Mouse (Mus musculus) midbrain, embryonic 15.5 days (tissue): ENCODE measurements around the gene Flrt1. TPM values are rescaled to one million over a fixed set of nuclear protein-coding genes. Genes with fewer than 3 reads are reported as not detected.

Experiments
- polyA plus RNA-seq: library from polyadenylated mRNA; unstranded; fragments of >200 nt; fragmentation: Nextera tagmentation; extraction: Ambion mirVana; gene quantifications from 2 replicates; pipeline ENCODE4 v1.2.1, GENCODE M21; 2015

Gene Flrt1
- polyA plus RNA-seq, 1 experiment from 2014 or later: 12.5 TPM

Other genes starting within 250 kb of the Flrt1 start
- gene Ccdc88b, start 247.5 kb downstream of the Flrt1 start, polyA plus RNA-seq: 0.54 and 0.56 TPM in 2 replicates
- gene Trmt112, start 196.0 kb downstream of the Flrt1 start, polyA plus RNA-seq: 101 and 105 TPM in 2 replicates
- gene Prdx5, start 195.6 kb downstream of the Flrt1 start, polyA plus RNA-seq: 325 and 351 TPM in 2 replicates
- gene Esrra, start 183.9 kb downstream of the Flrt1 start, polyA plus RNA-seq: 16.2 and 18.9 TPM in 2 replicates
- gene Catsperz, start 180.3 kb downstream of the Flrt1 start, polyA plus RNA-seq: 1.1 and 1.3 TPM in 2 replicates
- gene Kcnk4, start 171.2 kb downstream of the Flrt1 start, polyA plus RNA-seq: 4.7 and 5.0 TPM in 2 replicates
- 93.9 and 96.1 TPM in 2 replicates for gene Bad, start 163.9 kb downstream of the Flrt1 start, polyA plus RNA-seq
- gene Gpr137, start 163.2 kb downstream of the Flrt1 start, polyA plus RNA-seq: 70.2 and 70.5 TPM in 2 replicates
- 188 and 196 TPM in 2 replicates for gene Ppp1r14b, start 130.8 kb downstream of the Flrt1 start, polyA plus RNA-seq
- 11.3 TPM in 2 replicates for gene Plcb3, start 129.3 kb downstream of the Flrt1 start, polyA plus RNA-seq
- gene Fkbp2, start 125.2 kb downstream of the Flrt1 start, polyA plus RNA-seq: 120 and 126 TPM in 2 replicates
- gene Vegfb, start 118.1 kb downstream of the Flrt1 start, polyA plus RNA-seq: 46.7 and 47.9 TPM in 2 replicates
- 24.1 and 25.6 TPM in 2 replicates for gene Dnajc4, start 113.2 kb downstream of the Flrt1 start, polyA plus RNA-seq
- 21.0 and 22.5 TPM in 2 replicates for gene Nudt22, start 109.6 kb downstream of the Flrt1 start, polyA plus RNA-seq
- 18.5 and 19.8 TPM in 2 replicates for gene Trpt1, start 109.6 kb downstream of the Flrt1 start, polyA plus RNA-seq
- 4.8 and 5.2 TPM in 2 replicates for gene Fermt3, start 86.3 kb downstream of the Flrt1 start, polyA plus RNA-seq
- 214 and 230 TPM in 2 replicates for gene Stip1, start 65.8 kb downstream of the Flrt1 start, polyA plus RNA-seq
- gene Macrod1, start 48.9 kb downstream of the Flrt1 start, polyA plus RNA-seq: 5.6 and 6.0 TPM in 2 replicates
- gene Otub1, start 100.6 kb upstream of the Flrt1 start, polyA plus RNA-seq: 242 and 255 TPM in 2 replicates
- gene Cox8a, start 111.9 kb upstream of the Flrt1 start, polyA plus RNA-seq: 837 and 848 TPM in 2 replicates
- gene Naa40, start 135.5 kb upstream of the Flrt1 start, polyA plus RNA-seq: 70.1 and 75.1 TPM in 2 replicates
- gene Rcor2, start 161.6 kb upstream of the Flrt1 start, polyA plus RNA-seq: 25.3 and 30.4 TPM in 2 replicates
- gene Mark2, start 236.1 kb upstream of the Flrt1 start, polyA plus RNA-seq: 55.5 and 60.2 TPM in 2 replicates